Mouse (Mus musculus) heart, embryonic 14.5 days (tissue): ENCODE measurements around the gene Ccdc14. TPM values are rescaled to one million over a fixed set of nuclear protein-coding genes. Genes with fewer than 3 reads are reported as not detected.

Experiments used
- ATAC-seq: fragments of 200-750 bp; cut with Nextera tagmentation; 2 replicates; pipeline ENCODE4 v1.8.0; 2017; ENCODE audit warnings: low read depth, moderate TSS enrichment; ENCODE audit not compliant: insufficient number of reproducible peaks, insufficient read depth, low FRiP score
- H3K27ac ChIP-seq, 2 experiments: fragments of 200-500 bp in 1 of 2; fragments of 300-500 bp in 1 of 2; sonication (generic) in 1 of 2; replicated peaks in 1 of 2; 2 replicates each; pipeline ENCODE4 v1.5.1; 2012 to 2014; ENCODE audit warnings: low read depth in 2 of 2, low read length in 2 of 2, control low read depth in 1 of 2, mild to moderate bottlenecking in 1 of 2, mixed read lengths in 1 of 2; ENCODE audit not compliant: control insufficient read depth in 1 of 2, insufficient read depth in 1 of 2
- H3K27me3 ChIP-seq: fragments of 300-500 bp; sonication (generic); 2 replicates; pipeline ENCODE4 v1.6.1; 2014; ENCODE audit warnings: mild to moderate bottlenecking, low read length, control low read depth; ENCODE audit not compliant: control insufficient read depth, insufficient read depth
- H3K36me3 ChIP-seq: fragments of 300-500 bp; sonication (generic); 2 replicates; pipeline ENCODE4 v1.6.1; 2014; ENCODE audit warnings: mild to moderate bottlenecking, control low read depth, low read length, mixed read lengths; ENCODE audit not compliant: control insufficient read depth, insufficient read depth
- H3K4me1 ChIP-seq, 2 experiments: fragments of 200-500 bp in 1 of 2; fragments of 300-500 bp in 1 of 2; sonication (generic) in 1 of 2; 2 replicates each; pipeline ENCODE4 v1.6.1; 2012 to 2014; ENCODE audit warnings: low read length in 2 of 2, control low read depth in 1 of 2, mixed read lengths in 1 of 2; ENCODE audit not compliant: control insufficient read depth in 2 of 2, insufficient read depth in 2 of 2
- H3K4me2 ChIP-seq: fragments of 300-500 bp; sonication (generic); 2 replicates; pipeline ENCODE4 v1.6.1; 2014; ENCODE audit warnings: mild to moderate bottlenecking, low read length
- H3K4me3 ChIP-seq, 2 experiments: fragments of 200-500 bp in 1 of 2; fragments of 300-500 bp in 1 of 2; sonication (generic) in 1 of 2; 2 replicates each; pipeline ENCODE4 v1.5.1; 2012 to 2014; ENCODE audit warnings: low read length in 2 of 2, mild to moderate bottlenecking in 2 of 2, control low read depth in 1 of 2, low read depth in 1 of 2, moderate library complexity in 1 of 2; ENCODE audit not compliant: control insufficient read depth in 1 of 2, insufficient read depth in 1 of 2
- H3K9ac ChIP-seq: fragments of 300-500 bp; sonication (generic); 2 replicates; pipeline ENCODE4 v1.6.1; 2014; ENCODE audit warnings: mild to moderate bottlenecking, low read length
- H3K9me3 ChIP-seq: fragments of 300-500 bp; sonication (generic); 2 replicates; pipeline ENCODE4 v1.6.1; 2016; ENCODE audit warnings: low read length, control low read depth; ENCODE audit not compliant: control insufficient read depth
- WGBS: fragments of 180-500 bp; shearing (Covaris S2); extraction: QIAGEN DNeasy Blood & Tissue Kit; methylation state at CpG from one replicate; pipeline ENCODE4 v1.1.7; 2014; 5-methylcytosine and 5-hydroxymethylcytosine counted together
- polyA plus RNA-seq: library from polyadenylated mRNA; unstranded; fragments of >200 nt; fragmentation: Nextera tagmentation; extraction: Ambion mirVana; gene quantifications from 2 replicates; pipeline ENCODE4 v1.2.1, GENCODE M21; 2014

The Ccdc14 gene
- polyA plus RNA-seq, 1 experiment from 2014 or later, result 6.6 TPM

DNA sequence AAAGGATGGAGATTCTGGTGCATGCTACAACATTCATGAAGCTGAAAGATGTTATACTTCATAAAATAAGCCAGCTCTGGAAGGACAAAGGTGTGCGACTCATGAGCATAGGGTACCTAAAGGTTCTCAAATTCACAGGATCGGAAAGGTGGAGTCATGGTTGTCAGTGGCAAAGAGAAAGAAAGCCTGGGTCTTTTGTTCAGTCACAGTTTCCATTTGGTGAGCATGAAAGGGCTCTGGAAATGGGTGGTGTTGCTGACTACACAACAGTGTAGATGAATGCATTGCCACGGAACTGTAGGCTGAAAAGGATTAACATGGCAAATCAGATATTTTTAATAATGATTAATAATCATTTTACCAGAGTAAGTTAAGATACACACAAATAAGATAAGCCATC, 25.9 kb upstream of the Ccdc14 start:
- Histone ChIP-seq H3K4me3 (no peak overlapping the region), H3K36me3 (no peaks in the 10 kb centered on the region), H3K4me2 (no peak overlapping the region), H3K9me3 (no peaks in the 10 kb centered on the region), H3K27ac (no peak overlapping the region), H3K27me3 (0 out of 2 replicates have a peak, but pooled peaks cover 5% of the 10 kb centered on the region), H3K4me1 (no peaks in the 10 kb centered on the region), H3K9ac (no peak overlapping the region)
- WGBS, result 74% methylated on average over 3 of the region's 3 CpGs
- ATAC-seq, result no peak

DNA sequence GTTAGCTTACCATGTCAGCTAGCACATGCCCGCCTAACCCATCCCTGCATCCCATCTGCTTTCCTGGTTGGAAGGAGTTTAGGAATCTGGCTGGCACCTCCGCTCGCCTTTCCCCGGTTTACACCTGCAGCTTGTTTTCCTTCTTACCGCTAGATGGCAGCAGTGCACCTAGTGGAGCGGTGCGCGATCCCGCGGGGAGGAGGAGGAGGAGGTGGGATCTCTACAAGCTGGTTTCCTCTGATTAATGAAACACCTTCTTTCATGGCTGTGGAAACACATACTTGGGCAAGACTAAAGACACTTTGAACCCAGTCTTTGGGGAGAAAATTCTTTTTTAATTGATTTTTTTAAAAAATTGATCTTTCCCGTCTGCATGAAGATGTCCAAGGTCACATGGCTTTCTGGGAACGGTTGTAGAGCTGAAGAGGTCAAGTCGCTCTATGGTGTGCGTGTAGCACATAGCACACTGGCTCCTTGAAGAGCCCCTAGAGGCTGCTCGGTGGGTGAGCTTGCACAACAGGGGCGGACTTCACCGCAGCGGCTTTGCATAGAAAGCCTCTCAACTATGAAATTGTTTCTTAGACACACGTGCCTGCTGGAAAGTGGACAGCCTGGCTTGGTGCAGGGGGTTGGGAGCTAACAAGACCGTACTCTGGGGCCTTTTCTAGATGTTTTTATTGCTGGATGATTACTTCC, 23.2 kb upstream of the Ccdc14 start:
- H3K9ac ChIP-seq, result no peak overlapping the region
- 9% methylated on average over 20 of the region's 20 CpGs for WGBS
- H3K36me3 ChIP-seq, result no peaks in the 10 kb centered on the region
- H3K4me2 ChIP-seq, result peak overlapping the region; percentile 61
- H3K4me1 ChIP-seq, result peaks cover 7% of the 10 kb centered on the region in 2 experiments; a peak in 3 of 4 replicates
- no peak for ATAC-seq
- no peak overlapping the region for H3K27ac ChIP-seq
- peak overlapping the region in 1 of 2 experiments; percentile 21; a peak in 1 of 4 replicates for H3K4me3 ChIP-seq
- H3K27me3 ChIP-seq, result 0 out of 2 replicates have a peak, but pooled peaks cover 5% of the 10 kb centered on the region
- H3K9me3 ChIP-seq, result no peaks in the 10 kb centered on the region

DNA sequence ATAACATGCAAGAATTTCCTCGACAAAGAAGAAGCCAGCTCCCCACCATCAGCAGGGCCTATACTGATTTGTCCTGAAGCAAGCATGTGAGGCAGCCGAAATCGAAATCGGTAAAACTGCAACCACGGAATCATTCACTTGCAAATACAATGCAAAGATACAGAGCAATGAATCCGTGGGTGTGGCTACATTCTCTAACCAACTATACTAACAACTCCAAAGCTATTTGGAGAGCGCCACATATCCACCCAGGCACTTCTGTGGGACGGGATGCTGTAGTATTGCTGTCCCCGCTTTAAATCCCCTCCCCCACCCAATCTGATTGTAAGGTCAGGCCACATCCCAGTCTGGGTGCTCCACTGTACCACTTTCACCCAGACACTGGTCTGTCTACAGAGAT, 22.1 kb upstream of the Ccdc14 start:
- no peak overlapping the region for H3K27ac ChIP-seq
- WGBS, result 60% methylated on average over 9 of the region's 9 CpGs
- H3K9ac ChIP-seq, result no peak overlapping the region
- H3K36me3 ChIP-seq, result no peaks in the 10 kb centered on the region
- 0 out of 2 replicates have a peak, but pooled peaks cover 5% of the 10 kb centered on the region for H3K27me3 ChIP-seq
- no peaks in the 10 kb centered on the region for H3K9me3 ChIP-seq
- peaks cover 7 to 10% of the 10 kb centered on the region in 2 experiments; a peak in 3 of 4 replicates for H3K4me1 ChIP-seq
- H3K4me2 ChIP-seq, result no peak overlapping the region
- no peak for ATAC-seq
- no peak overlapping the region for H3K4me3 ChIP-seq

GRCm38 (mm10) chr16:34671966-34672365, 18.4 kb upstream of the Ccdc14 start:
- Histone ChIP-seq H3K4me1 (peaks cover 7 to 10% of the 10 kb centered on the region in 2 experiments; a peak in 3 of 4 replicates), H3K36me3 (no peaks in the 10 kb centered on the region), H3K27ac (no peak overlapping the region), H3K4me2 (no peak overlapping the region), H3K9ac (no peak overlapping the region), H3K27me3 (no peaks in the 10 kb centered on the region), H3K9me3 (no peaks in the 10 kb centered on the region), H3K4me3 (no peak overlapping the region)
- ATAC-seq, result no peak
- WGBS, result 80% methylated on average over 7 of the region's 7 CpGs

- WGBS, result 63% methylated on average over 3 of the region's 3 CpGs
- Histone ChIP-seq H3K27me3 (no peaks in the 10 kb centered on the region), H3K27ac (no peak overlapping the region), H3K4me1 (peaks cover 7 to 10% of the 10 kb centered on the region in 2 experiments; a peak in 3 of 4 replicates), H3K9ac (no peak overlapping the region), H3K4me2 (no peak overlapping the region), H3K4me3 (no peak overlapping the region), H3K36me3 (no peaks in the 10 kb centered on the region), H3K9me3 (no peaks in the 10 kb centered on the region)
- no peak for ATAC-seq
Measured at GRCm38 (mm10) chr16:34672822-34673221, 17.6 kb upstream of the Ccdc14 start.

GRCm38 (mm10) chr16:34674365-34674764, 16.1 kb upstream of the Ccdc14 start:
- ATAC-seq, result no peak
- H3K4me1 ChIP-seq, result peaks cover 7 to 10% of the 10 kb centered on the region in 2 experiments; a peak in 3 of 4 replicates
- no peak overlapping the region for H3K27ac ChIP-seq
- H3K4me2 ChIP-seq, result no peak overlapping the region
- WGBS, result 90% methylated on average over 6 of the region's 6 CpGs
- H3K4me3 ChIP-seq, result no peak overlapping the region
- no peaks in the 10 kb centered on the region for H3K27me3 ChIP-seq
- H3K36me3 ChIP-seq, result no peaks in the 10 kb centered on the region
- no peak overlapping the region for H3K9ac ChIP-seq
- H3K9me3 ChIP-seq, result no peaks in the 10 kb centered on the region

DNA sequence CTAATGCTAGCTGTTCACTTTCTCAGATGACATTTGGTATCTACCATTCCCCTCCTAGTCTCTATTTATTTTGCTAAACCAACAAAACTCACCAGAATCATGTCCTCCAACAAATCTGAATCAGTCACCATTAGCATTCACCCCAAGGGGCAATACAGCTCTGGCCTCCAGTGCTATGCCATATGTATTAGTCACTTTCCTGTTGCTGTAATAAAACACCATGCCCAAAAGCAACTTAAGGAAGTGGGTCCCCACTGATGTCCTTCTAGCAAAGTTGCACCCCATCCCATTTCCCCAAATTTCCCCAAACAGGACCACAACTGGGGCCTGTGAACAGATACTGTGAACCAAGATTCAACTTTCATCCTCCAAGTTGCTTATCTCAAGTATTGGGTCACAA, 8.6 kb upstream of the Ccdc14 start:
- no peak overlapping the region for H3K4me3 ChIP-seq
- no peaks in the 10 kb centered on the region for H3K36me3 ChIP-seq
- no peak for ATAC-seq

GRCm38 (mm10) chr16:34689879-34690278, 537 bp upstream of the Ccdc14 start:
- Histone ChIP-seq H3K9me3 (no peaks in the 10 kb centered on the region), H3K27ac (no peak overlapping the region), H3K9ac (no peak overlapping the region), H3K36me3 (no peaks in the 10 kb centered on the region), H3K27me3 (no peaks in the 10 kb centered on the region), H3K4me3 (peak overlapping the region in 1 of 2 experiments; percentile 53; a peak in 2 of 4 replicates), H3K4me1 (peaks cover 3 to 7% of the 10 kb centered on the region in 2 experiments), H3K4me2 (peak overlapping the region; percentile 85)
- ATAC-seq, result no peak
- WGBS, result 68% methylated on average over 3 of the region's 3 CpGs

More for the DNA sequence above, 8.6 kb upstream of the Ccdc14 start:
- H3K27ac ChIP-seq, result no peak overlapping the region
- H3K4me2 ChIP-seq, result no peak overlapping the region
- H3K4me1 ChIP-seq, result no peaks in the 10 kb centered on the region
- H3K9ac ChIP-seq, result no peak overlapping the region
- H3K9me3 ChIP-seq, result no peaks in the 10 kb centered on the region
- no peaks in the 10 kb centered on the region for H3K27me3 ChIP-seq
